Mouse (Mus musculus): ENCODE data around the gene Thsd4.

The Thsd4 gene

GRCm38 (mm10) chr9:60373161-60373737 lies 148.6 kb downstream of the Thsd4 start:
- no peak for DNase-seq

- DNase-seq = no peak
Measured at GRCm38 (mm10) chr9:60368516-60368915, 153.3 kb downstream of the Thsd4 start.

GRCm38 (mm10) chr9:60367617-60368305 lies 154.1 kb downstream of the Thsd4 start:
- DNase-seq = no peak

- DNase-seq = peak; percentile 87
Measured at GRCm38 (mm10) chr9:60364166-60364781, 157.6 kb downstream of the Thsd4 start.

GRCm38 (mm10) chr9:60352351-60352750 lies 169.5 kb downstream of the Thsd4 start:
- no peak for DNase-seq

- DNase-seq = no peak
Measured at GRCm38 (mm10) chr9:60351153-60351552, 170.7 kb downstream of the Thsd4 start.

GRCm38 (mm10) chr9:60336147-60336546 lies 185.7 kb downstream of the Thsd4 start:
- no peak for DNase-seq

GRCm38 (mm10) chr9:60335455-60335854 lies 186.4 kb downstream of the Thsd4 start:
- DNase-seq = peak; percentile 90

GRCm38 (mm10) chr9:60329911-60330310 lies 191.9 kb downstream of the Thsd4 start:
- DNase-seq = no peak

- DNase-seq = peak; percentile 68
Measured at GRCm38 (mm10) chr9:60324716-60325115, 197.1 kb downstream of the Thsd4 start.

GRCm38 (mm10) chr9:60323435-60323834 lies 198.4 kb downstream of the Thsd4 start:
- DNase-seq = peak; percentile 5

GRCm38 (mm10) chr9:60317291-60317690 lies 204.6 kb downstream of the Thsd4 start:
- peak; percentile 90 for DNase-seq

- peak; percentile 94 for DNase-seq
Measured at GRCm38 (mm10) chr9:60316510-60316909, 205.3 kb downstream of the Thsd4 start.

- no peak for DNase-seq
Measured at GRCm38 (mm10) chr9:60315533-60315932, 206.3 kb downstream of the Thsd4 start.

- peak; percentile 90 for DNase-seq
Measured at GRCm38 (mm10) chr9:60313661-60314060, 208.2 kb downstream of the Thsd4 start.

GRCm38 (mm10) chr9:60312670-60313069 lies 209.2 kb downstream of the Thsd4 start:
- peak; percentile 86 for DNase-seq

GRCm38 (mm10) chr9:60311594-60312128 lies 210.2 kb downstream of the Thsd4 start:
- DNase-seq = peak; percentile 92

GRCm38 (mm10) chr9:60310741-60311317 lies 211.0 kb downstream of the Thsd4 start:
- DNase-seq = peak; percentile 85

- DNase-seq = peak; percentile 98
Measured at GRCm38 (mm10) chr9:60309786-60310711, 211.8 kb downstream of the Thsd4 start.

- peak; percentile 54 for DNase-seq
Measured at GRCm38 (mm10) chr9:60308182-60308581, 213.7 kb downstream of the Thsd4 start.

- peak; percentile 79 for DNase-seq
Measured at GRCm38 (mm10) chr9:60307469-60307868, 214.4 kb downstream of the Thsd4 start.

GRCm38 (mm10) chr9:60306241-60306640 lies 215.6 kb downstream of the Thsd4 start:
- DNase-seq = peak; percentile 90

Data from heart, adult 11 months (tissue).